Mouse (Mus musculus): ENCODE results near the gene Ltbp4. TPM values are rescaled to one million over a fixed set of nuclear protein-coding genes. Genes with fewer than 3 reads are reported as not detected.

Gene Ltbp4
- total RNA-seq, 2 experiments from 2014 or later = 1.2 TPM; not detected in 1

- ATAC-seq (replicated peaks; ENCODE audit: low FRiP score, poor library complexity, severe bottlenecking) = no peak
Measured at GRCm38 (mm10) chr7:27329981-27330380, 7.5 kb downstream of the Ltbp4 start.

DNA sequence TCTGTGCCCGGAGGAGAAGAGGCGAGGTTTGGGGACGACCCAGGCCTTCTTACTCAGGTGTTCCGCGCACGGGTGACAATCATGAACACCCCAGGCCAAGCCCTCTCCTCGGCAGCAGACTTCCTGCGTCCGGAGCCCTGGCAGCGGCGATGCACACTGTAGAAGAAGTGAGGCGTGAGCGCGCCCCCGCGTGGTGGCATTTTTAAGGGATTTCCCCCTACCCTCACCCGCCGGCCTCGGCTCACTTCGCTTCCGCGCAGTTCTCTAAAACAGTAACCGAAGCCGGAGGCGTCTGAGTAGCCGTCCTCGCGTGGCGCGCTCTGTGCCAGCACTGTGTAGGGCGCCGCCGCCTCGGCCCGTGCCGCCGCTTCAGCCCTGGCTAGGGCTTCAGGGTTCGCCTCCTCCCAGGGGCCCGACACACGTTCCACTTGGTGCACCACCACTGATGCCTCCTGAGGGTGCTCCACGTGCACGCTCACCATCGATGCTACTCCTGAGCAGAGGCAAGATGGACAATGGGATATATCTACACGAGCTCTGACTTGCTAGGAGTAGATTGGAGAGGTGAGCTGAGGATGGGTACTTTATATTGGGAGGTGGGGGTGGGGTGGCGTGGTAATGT lies 8.1 kb downstream of the Ltbp4 start:
- no peak for ATAC-seq (replicated peaks; ENCODE audit: low FRiP score, poor library complexity, severe bottlenecking)

DNA sequence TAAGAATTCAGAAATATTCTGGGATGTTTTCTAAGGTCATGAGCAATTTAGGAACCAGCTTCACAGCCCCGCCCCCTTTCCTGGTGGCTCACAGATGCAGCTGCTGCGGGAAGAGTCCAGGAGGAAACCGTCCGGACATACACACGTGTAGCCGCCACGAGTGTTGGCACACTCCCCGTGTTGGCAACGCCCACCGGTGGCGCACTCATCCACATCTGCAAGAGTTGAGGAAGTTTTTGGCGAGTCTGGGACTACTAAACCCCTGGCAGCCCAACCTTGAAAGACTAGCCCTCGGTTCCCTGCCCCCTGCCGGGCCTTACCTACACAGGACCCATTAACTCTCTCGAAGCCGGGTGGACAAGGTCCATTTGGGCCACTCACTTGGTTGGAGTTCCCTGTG lies 8.8 kb downstream of the Ltbp4 start:
- no peak for ATAC-seq (replicated peaks; ENCODE audit: low FRiP score, poor library complexity, severe bottlenecking)

GRCm38 (mm10) chr7:27328161-27328560 lies 9.3 kb downstream of the Ltbp4 start:
- no peak for ATAC-seq (replicated peaks; ENCODE audit: low FRiP score, poor library complexity, severe bottlenecking)

DNA sequence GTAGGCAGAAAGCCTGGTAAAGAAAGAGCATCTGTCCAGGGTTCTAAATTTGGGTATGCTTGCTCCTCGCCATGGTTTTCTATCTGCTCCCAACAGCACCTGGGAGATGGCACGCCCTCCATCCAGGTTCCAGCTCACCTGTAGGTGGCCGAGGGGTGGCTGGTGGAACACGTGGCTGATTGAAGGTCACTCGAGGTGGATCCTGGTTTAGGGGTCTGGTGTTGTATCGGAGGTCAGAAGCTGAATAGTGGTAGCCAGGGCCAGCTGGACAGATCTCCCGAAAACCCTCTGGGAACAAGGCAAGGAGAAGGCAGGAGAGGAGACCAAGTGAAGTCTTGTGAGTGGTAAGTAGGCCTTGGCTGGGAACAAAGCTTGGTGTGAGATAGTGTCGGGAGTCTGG lies 10.0 kb downstream of the Ltbp4 start:
- no peak for ATAC-seq (replicated peaks; ENCODE audit: low FRiP score, poor library complexity, severe bottlenecking)

DNA sequence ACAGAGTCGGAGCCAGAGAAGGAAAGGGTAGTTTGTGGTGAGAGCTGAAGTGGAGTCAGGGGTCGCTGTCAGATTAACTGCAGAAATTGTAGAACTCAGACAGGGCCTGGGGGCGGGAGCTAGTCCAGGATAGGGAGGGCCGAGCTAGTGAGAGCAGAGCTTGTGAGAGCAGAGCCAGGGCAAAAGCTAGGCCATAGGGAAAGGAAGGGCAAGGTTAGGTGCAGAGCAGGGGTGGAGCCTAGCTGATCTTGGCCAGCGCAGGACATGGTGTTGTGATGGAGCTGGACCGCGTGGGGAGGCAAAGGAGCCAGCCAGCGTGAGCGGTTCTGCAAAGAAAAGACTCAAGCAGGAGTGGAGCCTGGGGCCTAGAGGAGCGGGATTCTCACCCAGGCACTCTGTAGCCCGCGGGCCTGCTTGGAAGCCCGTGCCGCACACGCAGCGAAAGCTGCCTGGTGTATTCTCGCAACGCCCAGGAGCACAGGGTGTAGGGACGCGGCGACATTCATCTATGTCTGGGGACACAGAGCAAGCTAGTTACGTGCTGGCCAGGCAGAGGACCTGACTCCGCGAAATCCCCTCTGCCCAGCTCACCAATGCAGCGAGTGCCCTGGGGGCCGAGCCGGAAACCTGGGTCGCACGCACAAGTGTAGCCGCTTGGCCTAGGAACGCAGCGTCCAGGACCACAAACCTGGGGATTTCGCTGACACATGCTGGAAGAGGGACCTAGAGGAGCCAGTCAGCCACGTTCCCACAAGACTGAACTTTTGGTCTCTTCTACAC lies 11.2 kb downstream of the Ltbp4 start:
- no peak for ATAC-seq (replicated peaks; ENCODE audit: low FRiP score, poor library complexity, severe bottlenecking)

DNA sequence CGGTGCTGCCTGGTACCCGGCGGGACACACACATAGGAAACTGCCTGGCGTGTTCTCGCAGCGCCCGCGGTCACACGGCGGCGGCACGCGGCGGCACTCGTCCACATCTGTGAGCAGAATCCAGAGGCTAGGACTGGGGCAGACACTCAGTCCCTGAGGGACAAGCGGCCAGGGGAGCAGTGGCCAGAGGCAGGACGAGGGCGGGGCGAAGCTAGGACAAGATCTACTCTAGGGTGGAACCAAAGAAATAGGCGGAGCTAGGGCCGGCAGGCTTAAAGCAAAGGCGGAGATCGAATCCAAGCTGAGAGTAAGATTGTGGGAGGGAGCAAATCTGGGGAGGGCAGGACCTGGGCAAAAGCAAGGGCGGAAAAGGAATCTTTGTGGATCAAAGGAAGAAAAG lies 11.8 kb downstream of the Ltbp4 start:
- ATAC-seq (replicated peaks; ENCODE audit: low FRiP score, poor library complexity, severe bottlenecking) = no peak

DNA sequence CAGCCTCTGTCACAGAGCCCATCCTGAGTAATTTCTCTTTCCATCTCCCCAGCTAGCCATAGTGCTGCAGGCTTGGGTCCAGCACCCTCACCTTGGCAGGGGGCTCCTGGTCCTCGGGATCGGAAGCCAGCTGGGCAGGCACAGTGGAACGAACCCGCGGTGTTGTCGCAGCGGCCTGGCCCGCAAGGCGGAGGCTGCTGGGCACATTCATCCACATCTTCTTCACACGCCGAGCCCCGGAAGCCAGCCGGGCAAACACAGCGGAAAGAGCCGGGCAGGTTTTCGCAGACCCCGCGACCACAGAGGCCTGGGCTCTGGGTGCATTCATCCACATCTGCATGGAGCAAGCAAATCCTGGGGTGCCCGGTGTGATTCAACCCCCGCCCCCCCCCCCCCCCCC lies 12.6 kb downstream of the Ltbp4 start:
- ATAC-seq (replicated peaks; ENCODE audit: low FRiP score, poor library complexity, severe bottlenecking) = no peak

DNA sequence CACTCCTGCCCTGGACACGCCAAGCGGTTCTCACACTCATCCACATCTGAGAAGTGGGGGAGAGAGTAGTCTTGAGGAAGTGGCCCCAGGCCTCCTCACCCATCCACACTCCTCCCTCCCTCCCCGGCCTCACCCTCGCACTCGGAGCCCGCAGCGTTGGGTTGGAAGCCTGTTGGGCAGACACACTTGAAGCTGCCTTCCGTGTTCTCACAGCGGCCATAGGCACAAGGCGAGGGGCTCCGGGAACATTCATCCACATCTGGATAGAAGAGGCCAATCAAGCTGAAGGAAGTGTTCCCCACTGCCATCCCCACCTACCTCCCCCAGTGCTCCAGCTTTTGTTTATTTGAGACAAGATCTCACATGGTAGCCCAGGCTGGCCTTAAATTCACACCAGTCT lies 13.3 kb downstream of the Ltbp4 start:
- no peak for ATAC-seq (replicated peaks; ENCODE audit: low FRiP score, poor library complexity, severe bottlenecking)

- no peak for ATAC-seq (replicated peaks; ENCODE audit: low FRiP score, poor library complexity, severe bottlenecking)
Measured at GRCm38 (mm10) chr7:27323001-27323400, 14.5 kb downstream of the Ltbp4 start.

- no peak for ATAC-seq (replicated peaks; ENCODE audit: low FRiP score, poor library complexity, severe bottlenecking)
Measured at GRCm38 (mm10) chr7:27322291-27322690, 15.2 kb downstream of the Ltbp4 start.

DNA sequence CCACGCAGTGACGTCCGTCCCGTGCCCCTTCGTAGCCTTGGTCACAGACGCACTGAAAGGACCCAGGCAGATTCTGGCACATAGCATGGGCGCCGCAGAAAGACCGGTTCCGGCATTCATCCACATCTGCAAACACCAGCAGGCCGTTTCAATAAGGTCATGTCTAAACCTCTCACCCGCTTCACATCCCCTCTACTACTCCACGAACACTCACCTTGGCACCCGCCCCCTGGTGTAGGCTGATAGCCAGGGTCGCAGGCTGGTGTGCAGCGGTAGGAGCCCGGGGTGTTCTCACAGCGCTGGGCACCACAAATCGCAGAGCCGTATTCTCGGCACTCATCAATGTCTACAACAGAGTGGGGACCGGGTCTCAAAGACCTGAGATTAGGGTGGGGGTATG lies 18.1 kb downstream of the Ltbp4 start:
- no peak for ATAC-seq (replicated peaks; ENCODE audit: low FRiP score, poor library complexity, severe bottlenecking)

DNA sequence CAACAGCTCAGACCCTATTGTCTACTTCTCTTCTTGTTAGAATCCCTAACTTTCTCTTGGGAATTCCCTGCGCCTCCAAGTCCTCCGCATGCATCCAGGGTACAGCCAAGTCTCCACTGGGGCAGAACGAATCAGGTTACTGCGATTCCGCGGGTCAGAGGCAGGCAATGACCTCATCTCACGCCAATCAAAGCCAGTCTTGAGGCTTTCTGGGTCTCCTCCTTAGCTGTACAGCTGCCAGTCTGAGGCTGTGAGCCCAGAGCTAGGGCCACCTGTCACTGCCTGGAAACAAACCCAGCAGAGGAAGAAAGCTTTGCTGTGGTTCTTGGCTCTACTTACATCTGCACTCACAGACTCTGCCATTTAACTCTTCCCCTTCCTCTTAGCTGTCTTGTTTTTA lies 21.5 kb downstream of the Ltbp4 start:
- ATAC-seq (replicated peaks; ENCODE audit: low FRiP score, poor library complexity, severe bottlenecking) = no peak

DNA sequence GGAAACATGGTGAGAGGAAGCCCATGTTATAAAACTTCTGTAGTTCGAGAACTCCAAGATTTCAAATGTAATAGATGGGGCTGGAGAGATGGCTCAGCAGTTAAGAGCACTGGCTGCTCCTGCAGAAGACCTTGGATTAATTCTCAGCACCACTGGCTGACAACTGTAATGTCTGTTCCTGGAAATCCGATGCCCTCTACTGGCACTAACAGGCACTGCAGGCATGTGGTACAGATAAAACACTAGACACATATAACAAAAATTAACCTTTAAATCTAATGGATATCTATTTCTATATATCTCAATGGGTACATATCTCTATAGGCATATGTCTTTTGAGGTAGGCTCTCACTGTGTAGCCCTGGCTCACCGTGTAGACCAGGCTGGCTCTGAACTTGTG lies 23.1 kb downstream of the Ltbp4 start:
- no peak for ATAC-seq (replicated peaks; ENCODE audit: low FRiP score, poor library complexity, severe bottlenecking)

GRCm38 (mm10) chr7:27311651-27312284 lies 25.7 kb downstream of the Ltbp4 start:
- ATAC-seq (replicated peaks; ENCODE audit: low FRiP score, poor library complexity, severe bottlenecking) = no peak

DNA sequence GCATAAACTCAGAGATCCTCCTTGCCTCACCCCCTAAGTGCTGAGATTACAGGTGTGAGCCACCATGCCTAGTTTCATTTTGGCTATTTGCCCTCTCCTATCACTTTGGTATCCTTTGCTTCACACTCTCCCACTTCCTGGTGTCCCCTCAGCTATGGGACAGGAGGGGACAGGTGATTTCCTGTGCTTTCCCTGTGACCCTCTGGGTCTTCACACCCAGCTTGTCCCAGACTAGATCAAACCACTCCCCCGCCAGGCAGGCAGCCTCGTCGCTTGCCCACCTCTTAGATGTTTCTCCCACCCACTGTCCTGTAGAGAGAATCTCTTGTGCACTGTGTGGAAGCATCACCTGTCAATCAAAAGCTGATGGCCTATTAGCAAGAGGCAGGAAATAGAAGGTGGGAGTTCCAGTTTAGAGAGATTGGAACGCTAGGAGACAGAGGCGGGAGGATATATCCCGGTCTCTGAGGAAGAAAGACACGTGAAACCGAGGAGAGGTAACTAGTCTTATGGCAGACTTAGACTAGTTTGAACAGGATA lies 26.4 kb downstream of the Ltbp4 start:
- no peak for ATAC-seq (replicated peaks; ENCODE audit: low FRiP score, poor library complexity, severe bottlenecking)

- 0 out of 2 replicates have a peak, but pooled peaks have one; percentile 21 for ATAC-seq (replicated peaks; ENCODE audit: low FRiP score, poor library complexity, severe bottlenecking)
Measured at GRCm38 (mm10) chr7:27310306-27310705, 27.2 kb downstream of the Ltbp4 start.

GRCm38 (mm10) chr7:27309832-27310231 lies 27.7 kb downstream of the Ltbp4 start:
- ATAC-seq (replicated peaks; ENCODE audit: low FRiP score, poor library complexity, severe bottlenecking) = no peak

DNA sequence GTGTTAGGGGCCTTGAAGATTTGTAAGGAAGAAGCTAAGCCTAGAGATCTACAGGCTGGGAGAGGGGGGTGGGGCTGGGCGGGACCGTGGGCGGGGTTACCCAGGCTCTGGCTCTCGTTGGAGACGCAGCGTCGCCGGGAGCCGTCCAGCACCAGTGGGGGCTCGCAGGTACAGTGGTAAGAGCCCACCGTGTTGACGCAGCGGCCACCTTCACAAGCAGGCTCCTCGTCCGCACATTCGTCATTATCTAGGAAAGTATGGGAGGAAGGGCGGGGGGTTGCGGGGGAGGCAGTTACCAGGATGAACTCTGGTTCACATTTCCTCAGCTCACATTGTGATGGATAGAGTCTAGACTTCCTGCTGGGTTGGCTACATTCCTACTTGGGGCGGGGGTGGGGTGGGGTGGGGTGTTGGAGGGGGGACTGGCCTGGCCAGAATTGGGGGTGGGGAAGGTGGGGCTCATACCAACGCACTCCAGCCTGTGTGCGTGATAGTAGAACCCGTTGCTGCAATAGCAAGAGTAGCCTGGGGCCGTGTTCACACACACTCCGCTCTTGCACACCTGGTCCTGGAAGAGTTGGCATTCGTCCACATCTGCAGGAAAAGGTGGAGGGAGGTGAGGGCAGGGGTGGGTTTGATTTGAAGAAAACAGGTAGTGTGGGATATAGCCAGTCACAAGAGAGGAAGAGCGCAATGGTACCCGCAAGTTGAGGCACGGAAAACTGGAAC lies 28.5 kb downstream of the Ltbp4 start:
- no peak for ATAC-seq (replicated peaks; ENCODE audit: low FRiP score, poor library complexity, severe bottlenecking)

- ATAC-seq (replicated peaks; ENCODE audit: low FRiP score, poor library complexity, severe bottlenecking) = no peak
Measured at GRCm38 (mm10) chr7:27307551-27307950, 29.9 kb downstream of the Ltbp4 start.

Data from erythroblast, adult 5-6 weeks (primary cell).